Mouse (Mus musculus) embryonic facial prominence, embryonic 15.5 days (tissue): ENCODE measurements around the gene Cnnm1. TPM values are rescaled to one million over a fixed set of nuclear protein-coding genes. Genes with fewer than 3 reads are reported as not detected.

Experiments
- ATAC-seq: fragments of 200-750 bp; cut with Nextera tagmentation; 2 replicates; pipeline ENCODE4 v1.8.0; 2017; ENCODE audit warnings: low read depth, moderate TSS enrichment; ENCODE audit not compliant: insufficient number of reproducible peaks, low FRiP score, low TSS enrichment
- H3K27ac ChIP-seq: fragments of 300-500 bp; sonication (generic); replicated peaks from 2 replicates; pipeline ENCODE4 v1.5.1; 2015; ENCODE audit warnings: mild to moderate bottlenecking, inconsistent platforms
- H3K27me3 ChIP-seq: fragments of 300-500 bp; sonication (generic); 2 replicates; pipeline ENCODE4 v1.6.1; 2015; ENCODE audit warnings: inconsistent platforms
- H3K36me3 ChIP-seq: fragments of 300-500 bp; sonication (generic); 2 replicates; pipeline ENCODE4 v1.6.1; 2015; ENCODE audit warnings: mild to moderate bottlenecking, inconsistent platforms
- H3K4me1 ChIP-seq: fragments of 300-500 bp; sonication (generic); 2 replicates; pipeline ENCODE4 v1.6.1; 2015; ENCODE audit warnings: inconsistent platforms
- H3K4me2 ChIP-seq: fragments of 300-500 bp; sonication (generic); replicated peaks from 2 replicates; pipeline ENCODE4 v1.6.1; 2015; ENCODE audit warnings: mild to moderate bottlenecking, inconsistent platforms
- H3K4me3 ChIP-seq: fragments of 300-500 bp; sonication (generic); replicated peaks from 2 replicates; pipeline ENCODE4 v1.5.1; 2015; ENCODE audit warnings: mild to moderate bottlenecking, inconsistent platforms
- H3K9ac ChIP-seq: fragments of 300-500 bp; sonication (generic); 2 replicates; pipeline ENCODE4 v1.6.1; 2015; ENCODE audit warnings: inconsistent platforms
- H3K9me3 ChIP-seq: fragments of 300-500 bp; sonication (generic); replicated peaks from 2 replicates; pipeline ENCODE4 v1.6.1; 2016; ENCODE audit warnings: inconsistent platforms
- WGBS: fragments of 180-500 bp; shearing (Covaris S2); methylation state at CpG from one replicate; pipeline ENCODE4 v1.1.7; 2015; 5-methylcytosine and 5-hydroxymethylcytosine counted together
- polyA plus RNA-seq: library from polyadenylated mRNA; unstranded; fragments of >200 nt; fragmentation: Nextera tagmentation; extraction: Ambion mirVana; gene quantifications from 2 replicates; pipeline ENCODE4 v1.2.1, GENCODE M21; 2015

Cnnm1 gene
- polyA plus RNA-seq: 3.1 and 3.5 TPM in 2 replicates

DNA sequence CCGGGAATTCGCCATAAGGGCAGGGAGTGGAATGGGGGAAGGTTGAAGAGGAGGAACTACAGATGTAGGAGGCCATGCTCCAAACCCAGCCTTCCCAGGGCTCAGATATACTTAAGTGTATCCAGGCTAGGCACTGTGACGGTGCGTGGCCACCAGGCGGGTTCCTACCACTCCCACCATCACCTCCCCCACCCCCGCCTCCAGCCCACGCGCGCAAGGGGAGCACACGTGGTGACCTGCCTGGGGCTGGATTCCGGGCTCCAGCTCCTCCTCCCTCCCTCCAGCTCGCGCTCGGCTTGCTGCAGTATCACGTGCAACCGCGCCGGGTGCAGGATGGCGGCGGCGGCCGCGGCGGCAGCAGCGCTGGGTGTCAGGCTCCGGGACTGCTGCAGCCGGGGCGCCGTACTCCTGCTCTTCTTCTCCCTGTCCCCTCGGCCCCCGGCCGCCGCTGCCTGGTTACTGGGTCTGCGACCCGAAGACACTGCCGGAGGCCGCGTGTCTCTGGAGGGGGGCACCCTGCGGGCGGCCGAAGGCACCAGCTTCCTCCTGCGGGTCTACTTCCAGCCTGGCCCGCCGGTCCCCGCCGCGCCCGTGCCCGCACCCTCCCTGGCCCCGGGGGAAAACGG is at the start of gene Cnnm1:
Gene Cnnm1, plus strand, starts transcription at position 325 of the 626 bp plus-strand sequence.
- peaks cover 27% of the 10 kb centered on the region for H3K27me3 ChIP-seq
- WGBS: under 1% methylated on average over 25 of the region's 51 CpGs
- H3K9ac ChIP-seq: peak within 1 kb of the TSS; percentile 40
- ATAC-seq: peak; percentile 88
- no peaks in the 10 kb centered on the region for H3K36me3 ChIP-seq
- H3K27ac ChIP-seq: peak within 1 kb of the TSS; percentile 60
- peak within 1 kb of the TSS; percentile 66 for H3K4me3 ChIP-seq
- 0 out of 2 replicates have a peak, but pooled peaks cover 3% of the 10 kb centered on the region for H3K9me3 ChIP-seq
- H3K4me1 ChIP-seq: peaks cover 20% of the 10 kb centered on the region
- peak within 1 kb of the TSS; percentile 100 for H3K4me2 ChIP-seq

DNA sequence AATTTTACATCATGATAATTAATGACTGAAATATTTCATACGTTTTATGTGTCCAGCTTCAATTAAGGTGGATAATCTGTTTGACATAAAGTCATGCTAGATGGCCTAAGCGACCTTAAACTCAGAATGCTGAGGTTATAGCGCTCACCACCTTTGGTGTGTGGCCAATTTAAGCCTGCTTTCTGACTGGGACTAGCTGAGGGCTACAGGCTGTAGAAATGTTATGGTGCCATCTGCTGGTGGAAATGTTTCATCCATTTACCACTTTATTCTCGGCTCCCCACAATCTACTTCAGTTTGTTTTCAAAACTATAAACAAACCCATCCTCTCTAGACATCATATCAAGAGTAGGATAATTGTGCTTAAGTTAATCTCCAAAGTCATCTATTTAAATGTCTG is 43.9 kb upstream of the Cnnm1 start:
- no peaks in the 10 kb centered on the region for H3K27me3 ChIP-seq
- H3K27ac ChIP-seq: no peak overlapping the region
- H3K4me1 ChIP-seq: no peaks in the 10 kb centered on the region
- H3K36me3 ChIP-seq: no peaks in the 10 kb centered on the region
- no peaks in the 10 kb centered on the region for H3K9me3 ChIP-seq
- 3% methylated on average over 4 of the region's 4 CpGs for WGBS
- H3K9ac ChIP-seq: no peak overlapping the region
- no peak overlapping the region for H3K4me3 ChIP-seq
- no peak for ATAC-seq
- no peak overlapping the region for H3K4me2 ChIP-seq

GRCm38 (mm10) chr19:43407181-43407580 is 33.1 kb upstream of the Cnnm1 start:
- H3K27me3 ChIP-seq: no peaks in the 10 kb centered on the region
- no peaks in the 10 kb centered on the region for H3K9me3 ChIP-seq
- H3K36me3 ChIP-seq: no peaks in the 10 kb centered on the region
- H3K4me1 ChIP-seq: no peaks in the 10 kb centered on the region
- no peak overlapping the region for H3K4me2 ChIP-seq
- no peak for ATAC-seq
- no peak overlapping the region for H3K9ac ChIP-seq
- H3K27ac ChIP-seq: no peak overlapping the region
- no peak overlapping the region for H3K4me3 ChIP-seq
- WGBS: 12% methylated on average over 1 of the region's 1 CpGs

DNA sequence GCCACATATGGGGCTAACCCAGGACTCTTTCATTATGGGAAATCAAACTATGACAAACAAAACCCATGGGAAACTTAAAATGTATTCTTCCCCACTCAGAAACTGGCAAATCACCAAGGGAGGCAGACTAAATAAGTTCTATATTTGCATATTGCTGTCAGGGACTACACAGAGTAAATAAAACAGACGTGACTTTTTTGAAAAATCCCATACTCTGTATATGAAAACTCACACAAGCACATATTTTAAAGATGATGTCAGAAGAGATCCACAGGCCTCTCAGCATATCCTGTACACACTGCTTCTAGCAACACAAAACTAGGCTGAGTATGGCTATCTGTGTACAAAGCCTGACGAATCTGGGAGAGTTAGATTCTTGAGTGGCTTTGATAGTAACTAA is 24.7 kb upstream of the Cnnm1 start:
- Histone ChIP-seq H3K9me3 (no peaks in the 10 kb centered on the region), H3K4me2 (no peak overlapping the region), H3K27me3 (no peaks in the 10 kb centered on the region), H3K27ac (no peak overlapping the region), H3K4me1 (no peaks in the 10 kb centered on the region), H3K9ac (no peak overlapping the region), H3K36me3 (no peaks in the 10 kb centered on the region), H3K4me3 (no peak overlapping the region)
- 46% methylated on average over 2 of the region's 2 CpGs for WGBS
- peak; percentile 43; the same call in 1 of the 2 replicates for ATAC-seq

DNA sequence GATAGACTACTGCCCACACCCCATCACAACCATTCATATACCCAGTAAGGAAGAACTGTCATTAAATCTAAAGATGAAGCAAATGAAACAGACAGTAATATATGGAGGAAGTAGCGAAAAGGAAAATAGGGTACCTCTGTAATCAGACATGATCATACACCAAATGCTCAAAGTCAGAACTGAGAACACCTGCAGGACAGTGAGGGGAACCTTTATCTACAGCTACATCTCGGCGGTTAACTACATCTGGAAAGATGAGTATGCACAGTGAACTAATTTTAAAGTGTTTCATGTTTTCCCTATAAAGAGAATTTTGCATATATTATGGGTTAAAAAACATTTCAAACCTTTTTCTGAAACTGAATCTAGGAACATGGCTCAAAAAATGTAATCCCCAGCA is 19.7 kb upstream of the Cnnm1 start:
- Histone ChIP-seq H3K4me2 (no peak overlapping the region), H3K36me3 (no peaks in the 10 kb centered on the region), H3K9ac (no peak overlapping the region), H3K27me3 (no peaks in the 10 kb centered on the region), H3K4me3 (no peak overlapping the region), H3K9me3 (no peaks in the 10 kb centered on the region), H3K4me1 (no peaks in the 10 kb centered on the region), H3K27ac (no peak overlapping the region)
- 82% methylated on average over 3 of the region's 3 CpGs for WGBS
- ATAC-seq: no peak

- no peaks in the 10 kb centered on the region for H3K36me3 ChIP-seq
- ATAC-seq: no peak
- WGBS: 72% methylated on average over 2 of the region's 2 CpGs
- H3K4me2 ChIP-seq: no peak overlapping the region
- no peaks in the 10 kb centered on the region for H3K9me3 ChIP-seq
- H3K27me3 ChIP-seq: no peaks in the 10 kb centered on the region
- H3K4me1 ChIP-seq: no peaks in the 10 kb centered on the region
- no peak overlapping the region for H3K27ac ChIP-seq
- no peak overlapping the region for H3K9ac ChIP-seq
- H3K4me3 ChIP-seq: no peak overlapping the region
Measured at GRCm38 (mm10) chr19:43424082-43424481, 16.2 kb upstream of the Cnnm1 start.

DNA sequence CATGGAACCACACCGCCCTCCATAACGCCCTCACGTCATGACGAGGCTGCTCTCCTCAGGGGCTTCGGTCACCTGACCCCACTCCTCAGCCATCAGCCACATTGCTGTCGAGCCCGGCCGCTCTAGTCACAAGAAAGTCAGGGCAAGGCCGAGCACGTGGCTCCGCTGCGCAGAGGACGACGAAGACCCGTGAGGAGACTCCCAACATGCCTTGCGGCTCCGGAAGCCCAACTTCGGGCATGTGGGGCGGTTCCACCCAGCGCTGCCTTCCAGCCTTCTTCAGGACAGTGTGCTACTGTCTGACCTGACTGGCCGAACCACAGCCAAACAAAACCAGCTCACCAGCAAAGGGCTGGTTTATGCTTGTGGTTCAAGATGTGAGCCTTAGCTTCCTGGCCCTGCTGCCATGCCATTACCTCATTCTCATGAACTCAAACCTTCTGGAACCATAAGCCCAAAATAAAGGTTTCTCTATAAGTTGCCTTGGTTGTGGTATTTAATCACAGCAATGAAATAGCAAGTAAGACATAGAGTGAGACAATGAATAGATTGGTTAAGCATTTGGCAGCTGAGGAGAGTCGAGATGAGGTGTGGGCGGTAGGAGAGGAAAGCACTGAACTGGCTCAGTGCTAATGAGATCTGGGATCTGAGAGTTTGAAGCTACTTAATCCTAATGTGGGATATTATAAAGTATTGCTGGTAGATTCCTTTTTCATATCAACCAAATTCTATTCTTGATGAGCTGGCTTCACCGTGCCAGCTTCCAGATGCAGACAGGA is 12.6 kb upstream of the Cnnm1 start:
- ATAC-seq: no peak
- WGBS: 89% methylated on average over 24 of the region's 24 CpGs

DNA sequence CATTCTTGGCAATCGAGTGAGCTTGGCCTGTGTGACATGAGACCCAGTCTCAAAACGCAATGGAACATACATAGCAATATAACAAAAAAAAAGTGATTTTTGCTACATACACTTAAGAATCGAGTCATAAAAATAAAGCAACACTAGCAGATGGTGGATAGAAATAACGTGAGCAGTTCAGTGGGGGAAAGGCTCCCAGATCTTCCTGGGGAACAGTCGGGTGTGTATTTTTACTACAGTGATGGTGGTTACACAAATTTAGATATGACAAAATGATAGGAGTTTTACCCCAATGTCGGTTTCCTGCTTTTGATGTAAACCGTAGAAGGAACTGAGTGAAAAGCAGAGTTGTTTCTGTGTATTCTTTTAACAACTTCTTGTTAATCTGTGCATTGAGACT is 990 bp upstream of the Cnnm1 start:
- 0 out of 2 replicates have a peak, but pooled peaks cover 3% of the 10 kb centered on the region for H3K9me3 ChIP-seq
- H3K4me2 ChIP-seq: no peak overlapping the region
- WGBS: 80% methylated on average over 7 of the region's 7 CpGs
- H3K27ac ChIP-seq: no peak overlapping the region
- H3K27me3 ChIP-seq: peaks cover 27% of the 10 kb centered on the region
- ATAC-seq: no peak
- H3K4me1 ChIP-seq: peaks cover 20% of the 10 kb centered on the region
- no peaks in the 10 kb centered on the region for H3K36me3 ChIP-seq
- no peak overlapping the region for H3K9ac ChIP-seq
- H3K4me3 ChIP-seq: no peak overlapping the region

More for the DNA sequence above, 12.6 kb upstream of the Cnnm1 start:
- no peak overlapping the region for H3K27ac ChIP-seq
- no peaks in the 10 kb centered on the region for H3K36me3 ChIP-seq
- H3K4me1 ChIP-seq: no peaks in the 10 kb centered on the region
- H3K9ac ChIP-seq: no peak overlapping the region
- no peak overlapping the region for H3K4me2 ChIP-seq
- H3K4me3 ChIP-seq: no peak overlapping the region
- H3K9me3 ChIP-seq: no peaks in the 10 kb centered on the region
- H3K27me3 ChIP-seq: no peaks in the 10 kb centered on the region

DNA sequence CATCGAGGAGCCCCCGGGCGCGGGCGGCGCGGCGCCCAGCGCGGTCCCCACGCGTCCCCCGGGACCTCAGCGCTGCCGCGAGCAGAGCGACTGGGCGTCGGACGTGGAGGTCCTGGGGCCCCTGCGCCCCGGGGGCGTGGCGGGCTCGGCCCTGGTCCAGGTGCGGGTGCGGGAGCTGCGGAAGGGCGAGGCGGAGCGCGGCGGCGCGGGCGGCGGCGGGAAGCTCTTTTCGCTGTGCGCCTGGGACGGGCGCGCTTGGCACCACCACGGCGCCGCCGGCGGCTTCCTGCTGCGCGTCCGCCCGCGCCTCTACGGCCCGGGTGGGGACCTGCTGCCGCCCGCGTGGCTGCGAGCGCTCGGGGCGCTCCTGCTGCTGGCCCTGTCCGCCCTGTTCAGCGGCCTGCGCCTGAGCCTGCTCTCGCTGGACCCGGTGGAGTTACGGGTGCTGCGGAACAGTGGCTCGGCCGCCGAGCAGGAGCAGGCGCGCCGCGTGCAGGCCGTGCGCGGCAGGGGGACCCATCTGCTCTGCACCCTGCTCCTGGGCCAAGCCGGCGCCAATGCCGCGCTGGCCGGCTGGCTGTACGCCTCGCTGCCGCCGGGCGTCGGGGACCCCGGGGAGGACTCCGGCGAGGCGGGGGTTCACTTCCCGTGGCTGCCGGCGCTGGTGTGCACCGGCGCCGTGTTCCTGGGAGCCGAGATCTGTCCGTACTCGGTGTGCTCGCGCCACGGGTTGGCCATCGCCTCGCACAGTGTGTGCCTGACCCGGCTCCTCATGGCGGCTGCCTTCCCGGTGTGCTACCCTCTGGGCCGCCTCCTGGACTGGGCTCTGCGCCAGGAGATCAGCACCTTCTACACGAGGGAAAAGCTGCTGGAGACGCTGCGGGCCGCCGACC is 778 bp downstream of the Cnnm1 start:
- Histone ChIP-seq H3K4me3 (peak overlapping the region; percentile 66), H3K4me1 (peaks cover 20% of the 10 kb centered on the region), H3K36me3 (no peaks in the 10 kb centered on the region), H3K27ac (peak overlapping the region; percentile 60), H3K9me3 (0 out of 2 replicates have a peak, but pooled peaks cover 3% of the 10 kb centered on the region), H3K27me3 (peaks cover 27% of the 10 kb centered on the region), H3K9ac (peak overlapping the region; percentile 40), H3K4me2 (peak overlapping the region; percentile 100)
- under 1% methylated on average over 92 of the region's 118 CpGs for WGBS
- ATAC-seq: peak; percentile 50

- ATAC-seq: 0 out of 2 replicates have a peak, but pooled peaks have one; percentile 13
- 0 out of 2 replicates have a peak, but pooled peaks cover 3% of the 10 kb centered on the region for H3K9me3 ChIP-seq
- H3K27me3 ChIP-seq: peaks cover 27% of the 10 kb centered on the region
- peak overlapping the region; percentile 40; the same call in 1 of the 2 replicates for H3K9ac ChIP-seq
- WGBS: 10% methylated on average over 17 of the region's 17 CpGs
- no peaks in the 10 kb centered on the region for H3K36me3 ChIP-seq
- H3K4me2 ChIP-seq: peak overlapping the region; percentile 100
- H3K4me3 ChIP-seq: peak overlapping the region; percentile 66
- H3K27ac ChIP-seq: no peak overlapping the region
- peaks cover 20% of the 10 kb centered on the region for H3K4me1 ChIP-seq
Measured at GRCm38 (mm10) chr19:43441661-43441990, 1.4 kb downstream of the Cnnm1 start.

DNA sequence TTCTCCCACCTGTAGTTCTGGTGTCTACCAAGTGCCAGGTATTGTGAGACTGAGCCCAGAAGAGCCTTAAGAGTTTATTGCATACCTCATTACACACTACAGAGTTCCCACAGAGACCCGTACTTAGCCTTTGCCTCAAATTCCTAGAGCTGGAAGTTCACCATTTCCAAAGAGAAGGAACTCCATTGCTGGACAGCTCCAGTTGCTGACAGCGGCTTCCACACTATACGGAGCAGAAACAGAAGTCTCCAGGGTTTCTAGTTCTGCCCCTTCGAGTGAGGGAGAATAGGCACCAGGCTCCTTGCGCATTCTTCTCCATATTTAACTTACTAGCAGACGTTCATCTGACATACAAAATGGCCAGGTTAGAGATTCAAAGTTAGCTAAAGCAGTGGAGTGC is 2.0 kb downstream of the Cnnm1 start:
- peak overlapping the region; percentile 100 for H3K4me2 ChIP-seq
- 23% methylated on average over 6 of the region's 6 CpGs for WGBS
- H3K27me3 ChIP-seq: peaks cover 27% of the 10 kb centered on the region

More for the DNA sequence above, 2.0 kb downstream of the Cnnm1 start:
- H3K9ac ChIP-seq: no peak overlapping the region
- H3K9me3 ChIP-seq: 0 out of 2 replicates have a peak, but pooled peaks cover 3% of the 10 kb centered on the region
- no peak overlapping the region for H3K27ac ChIP-seq
- peak overlapping the region; percentile 66 for H3K4me3 ChIP-seq
- no peak for ATAC-seq
- peaks cover 20% of the 10 kb centered on the region for H3K4me1 ChIP-seq
- no peaks in the 10 kb centered on the region for H3K36me3 ChIP-seq
